Mouse (Mus musculus) embryo, embryonic 9.5 days (tissue): Measurements from ENCODE around the gene Cry2.
A peak's percentile ranks its signal among the peaks of the same experiment; 100 is the strongest.
"Not testable (repeated sequence)": the region's sequence is repeated elsewhere in the genome, so short reads cannot be mapped to it uniquely, and the experiment has no call there.

ENCODE experiments used
- DNase-seq: peaks from one replicate; pipeline ENCODE4 v3.0.0-alpha.2; 2017; ENCODE audit errors: extremely low spot score

Gene Cry2

GRCm38 (mm10) chr2:92433578-92434374, at the start of gene Cry2:
Gene Cry2 (minus strand): TSS chr2:92434043.
- peak; percentile 99 for DNase-seq

GRCm38 (mm10) chr2:92483505-92483904, 49.7 kb upstream of the Cry2 start:
- no peak for DNase-seq

DNA sequence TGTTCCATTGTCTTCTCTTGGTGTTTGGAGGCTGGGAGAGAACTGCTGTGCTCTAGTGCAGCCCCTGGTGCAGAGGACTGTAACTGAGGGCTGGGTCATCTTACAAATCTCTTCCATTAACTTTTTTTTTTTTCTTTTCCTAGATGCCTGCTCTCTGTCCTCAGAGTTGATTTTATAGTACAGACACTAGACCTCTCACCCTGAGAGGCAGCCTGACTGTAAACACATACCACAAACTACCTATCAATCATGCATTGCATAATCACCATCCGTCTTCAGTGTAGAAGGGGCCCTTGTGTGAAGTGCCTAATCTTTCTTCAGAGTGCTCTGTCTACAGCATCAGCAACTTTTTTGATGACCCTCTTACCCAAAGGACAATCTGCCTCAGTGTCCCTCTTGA, 48.7 kb upstream of the Cry2 start:
- DNase-seq, result no peak

- DNase-seq, result no peak
Observed at GRCm38 (mm10) chr2:92478313-92478688, 44.5 kb upstream of the Cry2 start.

- DNase-seq, result no peak
Observed at GRCm38 (mm10) chr2:92477672-92478312, 43.9 kb upstream of the Cry2 start.

- not testable (repeated sequence) for DNase-seq
Observed at GRCm38 (mm10) chr2:92476580-92476979, 42.7 kb upstream of the Cry2 start.

DNA sequence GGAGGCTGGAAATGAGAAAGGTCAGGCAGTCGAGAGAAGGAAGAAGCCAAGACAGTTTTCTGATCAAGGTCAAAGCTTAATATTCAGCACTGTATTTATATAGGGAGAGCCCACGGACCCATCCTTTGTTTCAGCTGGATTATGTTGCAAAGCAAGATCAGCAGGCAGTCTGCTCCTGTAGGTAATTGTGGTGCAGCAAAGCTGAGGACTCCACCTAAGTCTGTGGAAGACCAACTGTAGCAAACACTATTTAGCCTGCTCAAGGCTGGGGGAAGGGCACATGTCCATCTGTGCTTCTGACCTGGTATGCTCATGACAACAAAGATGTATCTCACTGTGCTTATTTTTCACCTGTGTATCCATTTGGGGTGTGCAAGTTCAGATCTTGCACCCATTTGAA, 41.9 kb upstream of the Cry2 start:
- DNase-seq, result no peak

DNA sequence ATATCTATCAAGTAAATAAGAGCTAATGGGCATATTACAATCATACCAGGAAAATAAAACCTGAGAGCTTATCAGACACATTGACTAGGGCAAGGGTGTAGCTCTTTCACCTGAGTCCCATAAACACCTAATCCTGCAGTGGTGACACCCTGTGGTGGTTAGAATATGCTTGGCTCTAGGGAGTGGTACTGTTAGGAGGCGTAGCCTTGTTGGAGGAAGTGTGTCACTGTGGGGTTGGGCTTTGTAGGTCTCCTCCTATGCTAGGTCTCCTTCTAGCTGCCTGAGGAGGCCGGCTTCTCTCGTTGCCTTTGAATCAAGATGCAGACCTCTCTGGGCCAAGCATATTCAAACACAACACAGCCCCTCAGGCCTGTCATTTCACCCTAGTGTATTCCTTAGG, 41.1 kb upstream of the Cry2 start:
- DNase-seq, result no peak

DNA sequence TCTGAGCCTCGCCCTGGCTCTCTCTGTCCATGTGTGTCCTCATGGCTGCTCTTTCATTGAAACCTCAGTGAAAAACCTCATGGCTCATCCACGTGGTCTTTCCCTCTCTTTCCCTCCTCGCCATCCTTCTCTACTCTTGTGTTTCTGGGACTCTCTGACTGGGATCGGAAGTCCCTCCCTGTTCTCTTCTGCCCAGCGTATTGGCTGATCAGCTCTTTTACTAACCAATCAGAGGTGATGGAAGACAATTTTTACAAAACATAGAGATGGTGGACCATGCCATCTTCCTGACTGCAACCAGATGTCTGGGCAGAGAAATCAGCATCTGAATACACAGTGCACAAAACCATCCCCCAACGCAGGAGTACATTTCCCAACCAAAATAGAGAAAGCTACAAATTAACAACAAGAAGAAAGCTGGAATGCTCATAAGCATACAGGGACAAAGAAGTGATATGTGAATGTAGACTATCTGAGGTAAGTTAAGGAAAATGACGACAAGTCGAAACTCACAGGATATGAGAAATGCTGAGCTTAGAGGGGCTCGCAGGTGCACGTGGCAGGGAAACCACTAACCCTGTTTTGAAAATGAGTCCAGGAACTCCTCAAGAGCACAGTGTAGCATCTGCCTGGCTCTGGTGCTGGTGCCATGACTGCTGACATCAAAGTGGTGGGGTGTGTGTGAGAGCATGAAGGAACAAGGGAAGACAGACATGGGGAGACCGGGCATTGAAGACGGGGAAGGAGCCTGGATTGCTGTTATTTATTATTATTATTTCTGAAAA, 38.2 kb upstream of the Cry2 start:
- DNase-seq, result no peak

- DNase-seq, result no peak
Observed at GRCm38 (mm10) chr2:92464690-92465089, 30.8 kb upstream of the Cry2 start.

DNA sequence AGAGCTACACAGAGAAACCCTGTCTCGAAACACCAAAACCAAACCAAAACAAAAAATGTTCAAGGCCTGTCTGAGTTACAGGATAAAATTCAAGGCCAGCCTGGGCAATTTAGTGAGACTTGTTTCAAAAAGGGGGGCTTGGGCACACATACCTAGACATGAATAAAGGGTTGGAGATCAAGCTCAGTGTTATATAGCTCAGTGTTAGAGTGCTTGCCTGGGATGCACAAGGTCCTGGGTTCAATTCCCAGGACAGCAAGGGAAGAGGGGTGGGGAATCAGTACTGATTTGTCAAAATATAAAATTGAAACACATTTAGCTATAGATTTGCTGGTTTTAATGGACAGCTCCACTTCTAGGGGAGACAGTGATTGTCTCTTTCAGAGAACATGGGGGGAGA, 27.4 kb upstream of the Cry2 start:
- no peak for DNase-seq

DNA sequence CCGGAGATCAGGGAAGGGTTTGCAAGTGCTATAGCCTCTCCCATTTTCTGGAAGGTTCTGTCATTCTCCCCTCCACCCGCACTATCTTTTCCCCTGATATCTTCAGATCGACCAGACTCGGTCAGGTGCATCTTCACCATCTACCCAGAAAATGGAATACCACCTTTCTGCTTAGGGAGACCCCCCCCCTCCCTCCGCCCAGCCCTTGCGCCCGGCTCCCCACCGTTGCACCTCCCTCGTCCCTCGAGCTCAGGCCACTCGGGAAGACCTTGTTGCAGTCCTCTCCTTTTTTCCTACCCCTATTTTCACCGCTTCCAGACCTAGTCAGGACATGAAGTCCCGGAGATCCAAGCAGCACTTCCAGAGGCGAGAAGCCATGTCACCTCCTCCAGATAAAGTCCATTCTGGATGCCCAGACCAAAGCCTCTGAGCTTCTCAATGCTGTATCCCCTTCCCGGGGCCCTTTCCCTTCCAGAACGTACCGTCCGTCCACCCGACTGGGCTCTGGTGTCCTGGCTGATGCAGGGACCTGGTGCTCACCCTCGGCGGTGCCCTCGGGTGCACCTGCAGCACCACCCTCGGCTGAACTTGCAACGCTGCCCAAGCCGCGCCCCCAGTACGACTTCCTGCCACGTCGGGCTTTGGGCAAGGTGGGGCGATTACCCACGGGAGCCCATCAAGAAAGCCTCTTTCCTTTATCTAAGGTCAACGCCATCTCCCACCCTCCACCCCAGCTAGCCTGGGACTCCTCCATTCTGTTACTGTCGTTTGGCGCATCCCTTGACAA, 26.3 kb upstream of the Cry2 start, which contains the start of gene Slc35c1:
TSS of gene Slc35c1 (minus strand) at position 618 of the 787 bp plus-strand sequence.
- DNase-seq, result no peak

DNA sequence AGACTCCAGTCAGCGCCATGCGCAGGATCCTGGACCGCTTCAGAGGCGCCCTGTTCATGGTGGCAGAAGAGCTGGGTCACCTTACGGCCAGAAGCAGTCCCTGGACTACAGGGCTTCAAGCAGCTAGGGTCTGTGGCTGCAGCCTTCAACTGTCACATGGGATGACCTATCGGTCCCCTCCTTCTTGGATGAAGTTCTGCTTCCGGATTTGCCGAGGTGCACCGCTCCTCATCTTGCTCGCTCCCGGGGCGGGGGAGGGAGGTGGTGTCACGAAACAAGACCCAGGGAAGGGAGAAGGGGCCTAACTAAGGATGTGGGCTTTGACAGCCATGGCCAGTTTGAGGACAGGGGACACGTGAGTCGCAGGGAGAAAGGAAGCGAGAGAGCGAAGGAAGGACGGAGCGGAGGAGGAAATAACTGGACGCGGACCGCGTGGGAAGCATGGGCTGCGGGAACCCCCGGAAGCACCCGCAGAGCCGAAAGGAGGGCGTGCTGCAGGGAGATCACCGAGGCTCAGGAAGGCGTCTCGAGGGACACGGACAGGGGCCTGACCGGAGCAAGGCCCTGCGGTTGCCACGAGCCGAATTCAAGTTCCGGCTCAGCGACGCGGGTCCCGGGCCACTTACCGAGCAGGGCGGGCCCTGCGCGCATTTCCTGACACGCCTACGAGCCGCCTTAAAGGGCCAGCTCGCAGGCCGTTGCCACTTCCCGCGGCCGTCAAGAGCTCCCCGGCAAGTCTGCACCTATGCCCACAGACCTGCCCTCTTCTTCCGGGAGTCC, 25.5 kb upstream of the Cry2 start:
- DNase-seq, result peak; percentile 75

- DNase-seq, result no peak
Observed at GRCm38 (mm10) chr2:92458481-92458880, 24.6 kb upstream of the Cry2 start.

DNA sequence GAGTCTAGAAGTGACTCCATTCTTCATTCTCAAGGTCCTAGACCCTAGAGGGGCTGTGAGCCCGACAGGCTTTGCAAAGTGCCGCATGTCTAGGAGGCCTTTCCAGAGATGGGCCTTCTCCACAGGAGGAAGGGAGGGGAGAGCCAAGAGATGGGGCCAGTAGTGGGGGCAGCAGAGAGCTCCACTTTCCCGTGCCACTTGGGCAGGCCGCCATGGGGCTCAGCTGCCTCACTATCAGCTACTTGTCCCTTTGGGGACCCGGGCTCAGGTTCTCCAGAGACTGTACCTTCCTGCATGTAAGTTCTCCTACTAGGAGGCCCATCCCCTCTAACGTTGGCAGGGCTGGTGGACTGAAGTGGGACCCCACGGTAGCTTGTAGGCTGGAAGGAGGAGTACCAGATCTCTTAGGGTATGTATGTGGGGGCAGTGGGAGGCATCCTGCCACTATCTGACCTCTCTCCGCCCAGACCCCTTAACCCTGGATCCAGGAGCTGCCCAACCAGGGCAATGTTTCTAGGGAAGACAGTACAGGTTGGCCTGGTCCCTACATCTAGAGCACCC, 23.2 kb upstream of the Cry2 start:
- DNase-seq, result no peak

- DNase-seq, result no peak
Observed at GRCm38 (mm10) chr2:92455704-92456103, 21.9 kb upstream of the Cry2 start.

GRCm38 (mm10) chr2:92454166-92454565, 20.3 kb upstream of the Cry2 start:
- DNase-seq, result no peak

GRCm38 (mm10) chr2:92451126-92451525, 17.3 kb upstream of the Cry2 start:
- no peak for DNase-seq

- no peak for DNase-seq
Observed at GRCm38 (mm10) chr2:92447121-92447740, 13.4 kb upstream of the Cry2 start.

- DNase-seq, result no peak
Observed at GRCm38 (mm10) chr2:92446656-92447055, 12.8 kb upstream of the Cry2 start.
